Mouse (Mus musculus): ENCODE measurements at regions not wholly inside any gene's neighbourhood (a gene's known extent, or its start where the extent isn't known, plus 50 kb on each side); places are given as distances from the start of the nearest gene placed in this dataset.
"Not testable (repeated sequence)": the region's sequence is repeated elsewhere in the genome, so short reads cannot be mapped to it uniquely, and the experiment has no call there.

GRCm38 (mm10) chr2:10734337-10734736, 364.0 kb downstream of the Sfmbt2 start:
- not testable (repeated sequence) for TF ChIP-seq CTCF (IDR thresholded peaks at IDR 0.05; ENCODE audit: control insufficient read depth, insufficient read depth, low read length); POLR2A (IDR thresholded peaks at IDR 0.05; ENCODE audit: borderline replicate concordance, control insufficient read depth, low read depth, low read length)

Data from bone marrow, adult 2 months (tissue).